Mouse (Mus musculus) right cerebral cortex, postnatal 25 days (tissue): ENCODE data around the gene Sez6l.

Experiments used
- DNase-seq: peaks from one replicate; pipeline ENCODE4 v3.0.0; 2022

The Sez6l gene

GRCm38 (mm10) chr5:112584155-112584769 lies 7.3 kb upstream of the Sez6l start:
- DNase-seq, result no peak

- DNase-seq, result no peak
Measured at GRCm38 (mm10) chr5:112583304-112583703, 6.3 kb upstream of the Sez6l start.

GRCm38 (mm10) chr5:112577750-112578149 lies 765 bp upstream of the Sez6l start:
- DNase-seq, result peak; percentile 68

- DNase-seq, result peak; percentile 67
Measured at GRCm38 (mm10) chr5:112576361-112576992, 508 bp downstream of the Sez6l start.

GRCm38 (mm10) chr5:112575151-112575915 lies 1.7 kb downstream of the Sez6l start:
- DNase-seq, result no peak

- DNase-seq, result peak; percentile 87
Measured at GRCm38 (mm10) chr5:112573916-112574315, 3.1 kb downstream of the Sez6l start.

GRCm38 (mm10) chr5:112572217-112572616 lies 4.8 kb downstream of the Sez6l start:
- DNase-seq, result no peak

- no peak for DNase-seq
Measured at GRCm38 (mm10) chr5:112565489-112565888, 11.5 kb downstream of the Sez6l start.

- DNase-seq, result no peak
Measured at GRCm38 (mm10) chr5:112565083-112565482, 11.9 kb downstream of the Sez6l start.

- no peak for DNase-seq
Measured at GRCm38 (mm10) chr5:112560869-112561499, 16.0 kb downstream of the Sez6l start.

- no peak for DNase-seq
Measured at GRCm38 (mm10) chr5:112560139-112560538, 16.8 kb downstream of the Sez6l start.

- DNase-seq, result no peak
Measured at GRCm38 (mm10) chr5:112557396-112557795, 19.6 kb downstream of the Sez6l start.

- no peak for DNase-seq
Measured at GRCm38 (mm10) chr5:112556640-112557039, 20.3 kb downstream of the Sez6l start.

- DNase-seq, result no peak
Measured at GRCm38 (mm10) chr5:112554508-112554907, 22.5 kb downstream of the Sez6l start.

GRCm38 (mm10) chr5:112552786-112553185 lies 24.2 kb downstream of the Sez6l start:
- no peak for DNase-seq

- DNase-seq, result peak; percentile 78
Measured at GRCm38 (mm10) chr5:112551975-112552728, 24.8 kb downstream of the Sez6l start.

GRCm38 (mm10) chr5:112548846-112549620 lies 28.0 kb downstream of the Sez6l start:
- no peak for DNase-seq

- no peak for DNase-seq
Measured at GRCm38 (mm10) chr5:112546771-112547170, 30.2 kb downstream of the Sez6l start.

- no peak for DNase-seq
Measured at GRCm38 (mm10) chr5:112538295-112538694, 38.7 kb downstream of the Sez6l start.

GRCm38 (mm10) chr5:112535868-112536267 lies 41.1 kb downstream of the Sez6l start:
- DNase-seq, result no peak

GRCm38 (mm10) chr5:112534146-112534545 lies 42.8 kb downstream of the Sez6l start:
- DNase-seq, result no peak
